ENCODE assay signal across 24 mouse cellular contexts in genomic region chr11:65142838-65143417, GRCm38 (mm10). TPM values are rescaled to one million over a fixed set of nuclear protein-coding genes. Genes with fewer than 3 reads are reported as not detected.
"Had no signal": no experiment of that assay in that cellular context is flagged by ENCODE, and none has a peak within 500 bp of the region (broad histone marks: within the 10 kb centered on the region; RNA-seq: fewer than 3 reads in every experiment).

No protein-coding gene starts in this region.

- H3K27ac ChIP-seq: layer of hippocampus, adult 2 months; limb, embryonic 10.5 days; limb, embryonic 13.5 days; liver, embryonic 12.5 days; liver, embryonic 15.5 days; lung, embryonic 15.5 days had no signal

- ATAC-seq: liver, embryonic 12.5 days had no signal

- H3K27me3 ChIP-seq: limb, embryonic 13.5 days; liver, embryonic 12.5 days; liver, embryonic 15.5 days; lung, embryonic 15.5 days; megakaryocyte, embryonic 14.5 days had no signal

- H3K9ac ChIP-seq: limb, embryonic 13.5 days; liver, embryonic 12.5 days; liver, embryonic 15.5 days; lung, embryonic 15.5 days had no signal

- H3K4me1 ChIP-seq: limb, embryonic 10.5 days; limb, embryonic 13.5 days; liver, embryonic 12.5 days; liver, embryonic 15.5 days; lung, embryonic 15.5 days had no signal

- DNase-seq: kidney, postnatal 25 days; layer of hippocampus, adult 9-11 months; liver; lung, adult 18-20 months; lung, postnatal 10 days; lung, postnatal 36 days; midbrain, embryonic 14.5 days; thymus, adult 18-20 months; thymus, postnatal 36 days had no signal

- H3K4me2 ChIP-seq: limb, embryonic 13.5 days; liver, embryonic 12.5 days; liver, embryonic 15.5 days; lung, embryonic 15.5 days; midbrain, embryonic 11.5 days had no signal

- H3K9me3 ChIP-seq: limb, embryonic 10.5 days; limb, embryonic 13.5 days; liver, embryonic 12.5 days; liver, embryonic 15.5 days; lung, embryonic 15.5 days had no signal

- H3K4me3 ChIP-seq: layer of hippocampus, adult 2 months; limb, embryonic 10.5 days; limb, embryonic 13.5 days; liver, embryonic 12.5 days; liver, embryonic 15.5 days; lung, embryonic 15.5 days; megakaryocyte, embryonic 14.5 days had no signal

- H3K36me3 ChIP-seq: limb, embryonic 10.5 days; limb, embryonic 13.5 days; liver, embryonic 12.5 days; liver, embryonic 15.5 days; lung, embryonic 15.5 days had no signal

RNA-seq across cellular contexts. Expression of gene 1700086D15Rik, which starts 16.8 kb away (rescaled TPM):
- total RNA-seq: midbrain, postnatal 0 days had no signal
- polyA plus RNA-seq: large intestine, adult 2 months; limb, embryonic 10.5 days; liver, embryonic 12.5 days; liver, embryonic 15.5 days; midbrain, embryonic 11.5 days; neural tube, embryonic 11.5 days; small intestine, adult 2 months; spleen, adult 2 months; stomach, embryonic 16.5 days; urinary bladder, adult 2 months had no signal
